Mouse (Mus musculus) cortical plate, adult 2 months (tissue): ENCODE data around the gene Pde10a.

Experiments
- CTCF ChIP-seq: fragments of 200-500 bp; IDR thresholded peaks from 2 replicates; pipeline ENCODE4 v1.5.1; 2011; ENCODE audit warnings: mild to moderate bottlenecking, control low read depth, low read length; ENCODE audit not compliant: insufficient read depth; ENCODE audit errors: extremely low read depth
- POLR2A ChIP-seq: fragments of 200-500 bp; IDR thresholded peaks from 2 replicates; pipeline ENCODE4 v1.6.1; 2011; ENCODE audit warnings: mild to moderate bottlenecking, low read length, control low read depth; ENCODE audit not compliant: insufficient read depth; ENCODE audit errors: extremely low read depth

GRCm38 (mm10) chr17:8626421-8626820 is 101.2 kb downstream of the Pde10a start:
- TF ChIP-seq POLR2A: no peak
- no peak for TF ChIP-seq CTCF
